Mouse (Mus musculus): ENCODE measurements around the gene Ccdc173. TPM values are rescaled to one million over a fixed set of nuclear protein-coding genes. Genes with fewer than 3 reads are reported as not detected.

Gene Ccdc173
- polyA plus RNA-seq, 1 experiment, result 0.20 TPM

DNA sequence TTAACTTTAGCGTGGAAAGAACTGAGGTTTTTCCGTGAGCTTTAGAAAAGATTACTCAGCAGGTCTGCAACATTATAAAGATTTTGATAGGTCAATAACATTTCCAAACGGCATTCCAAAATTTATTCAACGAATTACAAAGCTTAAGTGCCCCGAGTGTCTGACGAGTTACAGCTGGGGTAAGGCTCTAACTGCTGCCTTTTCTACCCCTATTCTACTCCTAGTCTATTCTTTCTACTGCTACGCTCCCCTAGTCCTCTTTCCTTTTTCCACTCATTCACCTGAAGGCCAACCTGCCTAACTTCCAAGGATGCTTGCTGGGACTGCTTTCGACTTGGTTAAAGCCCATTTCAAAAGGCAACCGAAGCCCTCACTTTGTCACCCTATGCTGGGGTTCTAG is 401 bp downstream of the Ccdc173 start:
- H3K27me3 ChIP-seq (replicated peaks; ENCODE audit: control insufficient read depth, insufficient read depth, low read length), result no peaks in the 10 kb centered on the region
- peak overlapping the region; percentile 41; the same call in 1 of the 2 replicates for H3K27ac ChIP-seq (ENCODE audit: insufficient read depth, low read depth, low read length)
- peaks cover 3% of the 10 kb centered on the region for H3K36me3 ChIP-seq (ENCODE audit: control insufficient read depth, insufficient read depth, low read length)
- TF ChIP-seq CTCF (conservative IDR thresholded peaks at IDR 0.05; ENCODE audit: insufficient read depth, insufficient read length, low read depth, low read length) (no peak), POLR2A (IDR thresholded peaks at IDR 0.05; ENCODE audit: low read depth, low read length) (no peak)
- peaks cover 2% of the 10 kb centered on the region; the same call in 1 of the 2 replicates for H3K4me1 ChIP-seq (ENCODE audit: control insufficient read depth, insufficient read depth, low read length)
- whole genome bisulfite sequencing, result 17% methylated on average over 9 of the region's 9 CpGs
- H3K4me3 ChIP-seq (ENCODE audit: insufficient read depth, low read depth, low read length), result peak overlapping the region; percentile 87
- no peak for DNase-seq

DNA sequence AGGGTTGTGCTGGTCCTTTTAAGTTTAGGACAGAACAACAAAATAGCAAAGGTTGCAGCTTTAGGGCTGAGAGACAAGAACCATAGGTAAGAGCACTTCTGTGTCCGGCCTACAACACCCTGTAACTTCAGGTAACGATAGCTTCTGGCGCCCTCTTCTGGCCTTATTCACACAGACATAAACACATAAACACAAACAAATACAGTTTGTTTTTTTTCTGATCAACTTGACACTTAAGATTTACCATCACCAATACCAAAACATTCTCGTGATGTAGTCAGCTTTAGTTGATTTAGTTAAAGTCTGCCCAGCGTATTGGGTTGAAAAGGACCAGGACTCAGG is 10.6 kb downstream of the Ccdc173 start:
- TF ChIP-seq CTCF (conservative IDR thresholded peaks at IDR 0.05; ENCODE audit: insufficient read depth, insufficient read length, low read depth, low read length) (peak; percentile 44), POLR2A (IDR thresholded peaks at IDR 0.05; ENCODE audit: low read depth, low read length) (no peak)
- Histone ChIP-seq H3K27me3 (replicated peaks; ENCODE audit: control insufficient read depth, insufficient read depth, low read length) (no peaks in the 10 kb centered on the region), H3K4me3 (ENCODE audit: insufficient read depth, low read depth, low read length) (no peak overlapping the region), H3K27ac (ENCODE audit: insufficient read depth, low read depth, low read length) (no peak overlapping the region), H3K36me3 (ENCODE audit: control insufficient read depth, insufficient read depth, low read length) (no peaks in the 10 kb centered on the region; the same call in 1 of the 2 replicates), H3K4me1 (ENCODE audit: control insufficient read depth, insufficient read depth, low read length) (no peaks in the 10 kb centered on the region)
- WGBS, result 49% methylated on average over 5 of the region's 5 CpGs
- DNase-seq, result peak; percentile 54

GRCm38 (mm10) chr2:69777985-69778835 is 11.2 kb downstream of the Ccdc173 start:
- H3K4me3 ChIP-seq (ENCODE audit: insufficient read depth, low read depth, low read length), result no peak overlapping the region
- H3K36me3 ChIP-seq (ENCODE audit: control insufficient read depth, insufficient read depth, low read length), result no peaks in the 10 kb centered on the region; the same call in 1 of the 2 replicates
- 73% methylated on average over 7 of the region's 7 CpGs for WGBS
- DNase-seq, result no peak
- no peak overlapping the region for H3K27ac ChIP-seq (ENCODE audit: insufficient read depth, low read depth, low read length)
- H3K4me1 ChIP-seq (ENCODE audit: control insufficient read depth, insufficient read depth, low read length), result no peaks in the 10 kb centered on the region
- no peaks in the 10 kb centered on the region for H3K27me3 ChIP-seq (replicated peaks; ENCODE audit: control insufficient read depth, insufficient read depth, low read length)
- TF ChIP-seq CTCF (conservative IDR thresholded peaks at IDR 0.05; ENCODE audit: insufficient read depth, insufficient read length, low read depth, low read length) (no peak), POLR2A (IDR thresholded peaks at IDR 0.05; ENCODE audit: low read depth, low read length) (no peak)

- no peaks in the 10 kb centered on the region; the same call in 1 of the 2 replicates for H3K36me3 ChIP-seq (ENCODE audit: control insufficient read depth, insufficient read depth, low read length)
- H3K4me3 ChIP-seq (ENCODE audit: insufficient read depth, low read depth, low read length), result no peak overlapping the region
- 97% methylated on average over 3 of the region's 3 CpGs for WGBS
- H3K4me1 ChIP-seq (ENCODE audit: control insufficient read depth, insufficient read depth, low read length), result no peaks in the 10 kb centered on the region
- no peak overlapping the region for H3K27ac ChIP-seq (ENCODE audit: insufficient read depth, low read depth, low read length)
- no peaks in the 10 kb centered on the region for H3K27me3 ChIP-seq (replicated peaks; ENCODE audit: control insufficient read depth, insufficient read depth, low read length)
- TF ChIP-seq CTCF (conservative IDR thresholded peaks at IDR 0.05; ENCODE audit: insufficient read depth, insufficient read length, low read depth, low read length) (no peak), POLR2A (IDR thresholded peaks at IDR 0.05; ENCODE audit: low read depth, low read length) (no peak)
- no peak for DNase-seq
Measured at GRCm38 (mm10) chr2:69773331-69773730, 16.0 kb downstream of the Ccdc173 start.

GRCm38 (mm10) chr2:69764716-69765115 is 24.7 kb downstream of the Ccdc173 start:
- WGBS, result 88% methylated on average over 1 of the region's 1 CpGs
- H3K27ac ChIP-seq (ENCODE audit: insufficient read depth, low read depth, low read length), result no peak overlapping the region
- no peaks in the 10 kb centered on the region for H3K36me3 ChIP-seq (ENCODE audit: control insufficient read depth, insufficient read depth, low read length)
- H3K27me3 ChIP-seq (replicated peaks; ENCODE audit: control insufficient read depth, insufficient read depth, low read length), result no peaks in the 10 kb centered on the region
- H3K4me3 ChIP-seq (ENCODE audit: insufficient read depth, low read depth, low read length), result no peak overlapping the region
- DNase-seq, result no peak
- no peak for TF ChIP-seq CTCF (conservative IDR thresholded peaks at IDR 0.05; ENCODE audit: insufficient read depth, insufficient read length, low read depth, low read length)
- TF ChIP-seq POLR2A (IDR thresholded peaks at IDR 0.05; ENCODE audit: low read depth, low read length), result no peak
- H3K4me1 ChIP-seq (ENCODE audit: control insufficient read depth, insufficient read depth, low read length), result no peaks in the 10 kb centered on the region

- Histone ChIP-seq H3K4me1 (ENCODE audit: control insufficient read depth, insufficient read depth, low read length) (no peaks in the 10 kb centered on the region), H3K27ac (ENCODE audit: insufficient read depth, low read depth, low read length) (no peak overlapping the region), H3K4me3 (ENCODE audit: insufficient read depth, low read depth, low read length) (no peak overlapping the region), H3K27me3 (replicated peaks; ENCODE audit: control insufficient read depth, insufficient read depth, low read length) (no peaks in the 10 kb centered on the region), H3K36me3 (ENCODE audit: control insufficient read depth, insufficient read depth, low read length) (no peaks in the 10 kb centered on the region)
- no peak for TF ChIP-seq POLR2A (IDR thresholded peaks at IDR 0.05; ENCODE audit: low read depth, low read length)
- no peak for TF ChIP-seq CTCF (conservative IDR thresholded peaks at IDR 0.05; ENCODE audit: insufficient read depth, insufficient read length, low read depth, low read length)
- WGBS, result 71% methylated on average over 4 of the region's 4 CpGs
- DNase-seq, result peak; percentile 35
Measured at GRCm38 (mm10) chr2:69763340-69763739, 26.0 kb downstream of the Ccdc173 start.

GRCm38 (mm10) chr2:69760980-69761379 is 28.4 kb downstream of the Ccdc173 start:
- no peak overlapping the region for H3K27ac ChIP-seq (ENCODE audit: insufficient read depth, low read depth, low read length)
- H3K27me3 ChIP-seq (replicated peaks; ENCODE audit: control insufficient read depth, insufficient read depth, low read length), result no peaks in the 10 kb centered on the region
- no peaks in the 10 kb centered on the region for H3K4me1 ChIP-seq (ENCODE audit: control insufficient read depth, insufficient read depth, low read length)
- 85% methylated on average over 5 of the region's 5 CpGs for WGBS
- no peak for TF ChIP-seq CTCF (conservative IDR thresholded peaks at IDR 0.05; ENCODE audit: insufficient read depth, insufficient read length, low read depth, low read length)
- TF ChIP-seq POLR2A (IDR thresholded peaks at IDR 0.05; ENCODE audit: low read depth, low read length), result no peak
- no peaks in the 10 kb centered on the region for H3K36me3 ChIP-seq (ENCODE audit: control insufficient read depth, insufficient read depth, low read length)
- no peak overlapping the region for H3K4me3 ChIP-seq (ENCODE audit: insufficient read depth, low read depth, low read length)
- no peak for DNase-seq
